8 mouse cellular contexts compared by ENCODE assay signal in the genomic region with DNA sequence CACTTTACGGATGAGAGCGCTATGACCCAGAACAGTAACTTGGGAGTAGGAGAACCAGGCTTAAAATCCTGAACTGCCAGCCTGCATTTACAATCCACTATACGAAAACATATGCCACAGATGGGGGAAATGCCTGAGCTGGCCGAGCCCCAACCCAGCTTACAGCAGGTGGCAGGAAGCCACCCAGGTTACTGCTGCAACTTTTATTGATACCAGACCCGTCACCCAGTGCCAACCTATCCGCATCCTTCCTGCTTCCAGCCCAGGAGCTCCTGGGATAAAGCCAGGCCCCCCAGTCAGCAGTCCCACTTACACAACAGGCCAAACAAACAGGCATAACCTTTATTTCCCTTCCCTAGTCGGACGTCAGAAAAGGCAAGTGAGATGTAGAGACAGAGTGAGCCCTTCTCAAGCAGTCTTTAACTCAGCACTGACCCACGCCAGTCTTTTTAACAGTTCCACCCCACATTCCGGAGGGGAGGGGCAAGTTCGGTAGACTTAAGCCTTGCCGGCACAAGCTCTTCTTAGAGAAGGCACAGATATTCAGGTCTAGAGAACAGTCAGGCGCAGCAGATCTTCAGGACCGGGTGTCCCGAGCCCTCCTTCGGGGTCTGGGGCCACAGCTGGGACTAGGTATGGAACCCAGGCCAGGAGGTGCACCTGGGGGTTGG. TPM values are rescaled to one million over a fixed set of nuclear protein-coding genes. Genes with fewer than 3 reads are reported as not detected.
DNase-seq lines count a peak whose midpoint lies in the region; ATAC-seq and TF ChIP-seq lines count a peak whose summit lies in the region.

No protein-coding gene starts in this region.

- 0 out of 2 replicates have a peak overlapping the region, but pooled peaks have one; percentile 73 for H3K4me3 ChIP-seq in neural tube, embryonic 11.5 days (ENCODE audit: low read depth, low read length)
- H3K4me3 ChIP-seq in limb, embryonic 14.5 days (replicated peaks; ENCODE audit: low read length): peak overlapping the region; percentile 86

- H3K27me3 ChIP-seq in neural tube, embryonic 11.5 days (ENCODE audit: control insufficient read depth, insufficient read depth, low read length): no peaks in the 10 kb centered on the region
- H3K27me3 ChIP-seq in limb, embryonic 14.5 days (ENCODE audit: control insufficient read depth, insufficient read depth, low read length): 0 out of 2 replicates have a peak, but pooled peaks cover 5% of the 10 kb centered on the region

- no peak overlapping the region for H3K9ac ChIP-seq in neural tube, embryonic 11.5 days (ENCODE audit: low read length)
- peak overlapping the region; percentile 92 for H3K9ac ChIP-seq in limb, embryonic 14.5 days (ENCODE audit: low read depth, low read length, severe bottlenecking)

- peaks cover 6% of the 10 kb centered on the region; the same call in 1 of the 2 replicates for H3K36me3 ChIP-seq in neural tube, embryonic 11.5 days (ENCODE audit: control insufficient read depth, insufficient read depth, low read length)
- peaks cover 19% of the 10 kb centered on the region for H3K36me3 ChIP-seq in limb, embryonic 14.5 days (ENCODE audit: control insufficient read depth, insufficient read depth, low read length)

- H3K4me1 ChIP-seq in neural tube, embryonic 11.5 days (ENCODE audit: control insufficient read depth, insufficient read depth, low read length): peaks cover 22% of the 10 kb centered on the region
- peaks cover 23% of the 10 kb centered on the region for H3K4me1 ChIP-seq in limb, embryonic 14.5 days (ENCODE audit: control insufficient read depth, insufficient read depth, low read length)

- H3K9me3 ChIP-seq in neural tube, embryonic 11.5 days (ENCODE audit: control insufficient read depth, low read length): no peaks in the 10 kb centered on the region
- H3K9me3 ChIP-seq in limb, embryonic 14.5 days (ENCODE audit: control insufficient read depth, low read length): no peaks in the 10 kb centered on the region

- no peak for ATAC-seq in cerebellum, adult (ENCODE audit: insufficient number of reproducible peaks, low FRiP score, low TSS enrichment)
- no peak for ATAC-seq in neural tube, embryonic 11.5 days (ENCODE audit: insufficient read depth, low FRiP score, low TSS enrichment)
- no peak for ATAC-seq in limb, embryonic 14.5 days (ENCODE audit: low FRiP score, low read depth)

- no peak for TF ChIP-seq POLR2A in limb, embryonic 14.5 days (IDR thresholded peaks at IDR 0.05; ENCODE audit: borderline replicate concordance, extremely low read depth, insufficient read depth, insufficient read length)

- H3K4me2 ChIP-seq in neural tube, embryonic 11.5 days (ENCODE audit: low read depth): peak overlapping the region; percentile 72
- peak overlapping the region; percentile 71 for H3K4me2 ChIP-seq in limb, embryonic 14.5 days (replicated peaks; ENCODE audit: low read depth, low read length, severe bottlenecking)

- WGBS in neural tube, embryonic 11.5 days: 85% methylated on average over 16 of the region's 16 CpGs
- 56% methylated on average over 16 of the region's 16 CpGs for WGBS in limb, embryonic 14.5 days

- H3K27ac ChIP-seq in neural tube, embryonic 11.5 days (ENCODE audit: low read depth, low read length): no peak overlapping the region
- 0 out of 2 replicates have a peak overlapping the region, but pooled peaks have one; percentile 38 for H3K27ac ChIP-seq in limb, embryonic 14.5 days (replicated peaks; ENCODE audit: low read depth, low read length)

- peak; percentile 77 for DNase-seq in cerebellum, adult 11-12 months
- no peak for DNase-seq in neural tube, embryonic 11.5 days (ENCODE audit: low spot score)
- no peak for DNase-seq in neural tube, embryonic 10.5 days (ENCODE audit: extremely low spot score, low spot score)
- no peak for DNase-seq in limb, embryonic 14.5 days (ENCODE audit: low spot score)
- peak; percentile 41 for DNase-seq in testis, postnatal 10 days (ENCODE audit: low spot score)
- DNase-seq in thymus, postnatal 4 days: no peak
- no peak for DNase-seq in frontal cortex, adult 2 months (ENCODE audit: extremely low spot score in 1 of 2, low spot score in 1 of 2)

RNA-seq across cellular contexts. Expression of a gene that starts 1.5 kb away (rescaled TPM):
- polyA plus RNA-seq in neural tube, embryonic 11.5 days (2014; fragmentation: Nextera tagmentation; extraction: Ambion mirVana): 80.4 and 81.2 TPM in 2 replicates
- 59.3 and 67.5 TPM in 2 replicates for polyA plus RNA-seq in limb, embryonic 14.5 days (2012; rRNA removed)
- 69.8 and 76.2 TPM in 2 replicates for polyA plus RNA-seq in limb, embryonic 14.5 days (2014; fragmentation: Nextera tagmentation; extraction: Ambion mirVana)
- polyA plus RNA-seq in frontal cortex, adult 2 months (2012; rRNA removed): 30.7 and 32.5 TPM in 2 replicates

RNA-seq across cellular contexts. Expression of a gene that starts 11.1 kb away (rescaled TPM):
- polyA plus RNA-seq in neural tube, embryonic 11.5 days (2014; fragmentation: Nextera tagmentation; extraction: Ambion mirVana): 171 and 180 TPM in 2 replicates
- 64.2 and 70.1 TPM in 2 replicates for polyA plus RNA-seq in limb, embryonic 14.5 days (2012; rRNA removed)
- polyA plus RNA-seq in limb, embryonic 14.5 days (2014; fragmentation: Nextera tagmentation; extraction: Ambion mirVana): 99.1 and 101 TPM in 2 replicates
- polyA plus RNA-seq in frontal cortex, adult 2 months (2012; rRNA removed): 189 and 190 TPM in 2 replicates

RNA-seq across cellular contexts. Expression of a gene that starts 12.1 kb away (rescaled TPM):
- polyA plus RNA-seq in neural tube, embryonic 11.5 days (2014; fragmentation: Nextera tagmentation; extraction: Ambion mirVana): 65.9 and 82.1 TPM in 2 replicates
- 247 and 316 TPM in 2 replicates for polyA plus RNA-seq in limb, embryonic 14.5 days (2012; rRNA removed)
- 384 and 431 TPM in 2 replicates for polyA plus RNA-seq in limb, embryonic 14.5 days (2014; fragmentation: Nextera tagmentation; extraction: Ambion mirVana)
- 37.0 and 38.1 TPM in 2 replicates for polyA plus RNA-seq in frontal cortex, adult 2 months (2012; rRNA removed)

RNA-seq across cellular contexts. Expression of a gene that starts 15.0 kb away (rescaled TPM):
- 43.8 and 44.2 TPM in 2 replicates for polyA plus RNA-seq in neural tube, embryonic 11.5 days (2014; fragmentation: Nextera tagmentation; extraction: Ambion mirVana)
- polyA plus RNA-seq in limb, embryonic 14.5 days (2012; rRNA removed): 34.2 and 43.6 TPM in 2 replicates
- 5.3 and 5.4 TPM in 2 replicates for polyA plus RNA-seq in limb, embryonic 14.5 days (2014; fragmentation: Nextera tagmentation; extraction: Ambion mirVana)
- 79.4 and 92.6 TPM in 2 replicates for polyA plus RNA-seq in frontal cortex, adult 2 months (2012; rRNA removed)

RNA-seq across cellular contexts. Expression of a gene that starts 19.1 kb away (rescaled TPM):
- 1.2 and 2.0 TPM in 2 replicates for polyA plus RNA-seq in neural tube, embryonic 11.5 days (2014; fragmentation: Nextera tagmentation; extraction: Ambion mirVana)
- polyA plus RNA-seq in limb, embryonic 14.5 days (2012; rRNA removed): 0.09 and 0.20 TPM in 2 replicates
- polyA plus RNA-seq in limb, embryonic 14.5 days (2014; fragmentation: Nextera tagmentation; extraction: Ambion mirVana): 0.29 TPM in 1 of 2 replicates, not detected in the other
- 0.12 and 0.17 TPM in 2 replicates for polyA plus RNA-seq in frontal cortex, adult 2 months (2012; rRNA removed)

Comparison
In these comparisons a context has a peak if more than half of its experiments do, and no peak if none do; other contexts are left out.
1. DNase-seq: peak in cerebellum, adult 11-12 months (single experiment) and testis, postnatal 10 days (single experiment); none in neural tube, embryonic 11.5 days (single experiment), neural tube, embryonic 10.5 days (single experiment), limb, embryonic 14.5 days (single experiment), thymus, postnatal 4 days (single experiment) and frontal cortex, adult 2 months (0 of 2).